Mouse (Mus musculus) ovary, postnatal 14 days (tissue): ENCODE data around the gene Fcrl5.
A peak's percentile ranks its signal among the peaks of the same experiment; 100 is the strongest.
"Not testable (repeated sequence)": the region's sequence is repeated elsewhere in the genome, so short reads cannot be mapped to it uniquely, and the experiment has no call there.

Experiments
- DNase-seq: peaks from one replicate; pipeline ENCODE4 v3.0.0; 2022; ENCODE audit warnings: low spot score

Gene Fcrl5

GRCm38 (mm10) chr3:87435479-87435878 is at the start of gene Fcrl5:
Fcrl5 (plus strand) TSS chr3:87435773.
- no peak for DNase-seq

- DNase-seq, result no peak
Observed at GRCm38 (mm10) chr3:87390935-87391334, 44.6 kb upstream of the Fcrl5 start.

- no peak for DNase-seq
Observed at GRCm38 (mm10) chr3:87398809-87399208, 36.8 kb upstream of the Fcrl5 start.

GRCm38 (mm10) chr3:87399906-87400305 is 35.7 kb upstream of the Fcrl5 start:
- DNase-seq, result no peak

- no peak for DNase-seq
Observed at GRCm38 (mm10) chr3:87401321-87401720, 34.3 kb upstream of the Fcrl5 start.

GRCm38 (mm10) chr3:87408171-87408570 is 27.4 kb upstream of the Fcrl5 start:
- DNase-seq, result no peak

- no peak for DNase-seq
Observed at GRCm38 (mm10) chr3:87409196-87409935, 26.2 kb upstream of the Fcrl5 start.

- no peak for DNase-seq
Observed at GRCm38 (mm10) chr3:87410605-87411004, 25.0 kb upstream of the Fcrl5 start.

GRCm38 (mm10) chr3:87411150-87411549 is 24.4 kb upstream of the Fcrl5 start:
- DNase-seq, result peak; percentile 30

GRCm38 (mm10) chr3:87420645-87421044 is 14.9 kb upstream of the Fcrl5 start:
- DNase-seq, result no peak

- DNase-seq, result no peak
Observed at GRCm38 (mm10) chr3:87422386-87422910, 13.1 kb upstream of the Fcrl5 start.

- DNase-seq, result no peak
Observed at GRCm38 (mm10) chr3:87440586-87440985, 5.0 kb downstream of the Fcrl5 start.

- no peak for DNase-seq
Observed at GRCm38 (mm10) chr3:87443968-87444367, 8.4 kb downstream of the Fcrl5 start.

- DNase-seq, result no peak
Observed at GRCm38 (mm10) chr3:87465454-87465853, 29.9 kb downstream of the Fcrl5 start.

GRCm38 (mm10) chr3:87467011-87467410 is 31.4 kb downstream of the Fcrl5 start:
- DNase-seq, result no peak

- DNase-seq, result no peak
Observed at GRCm38 (mm10) chr3:87467416-87467815, 31.8 kb downstream of the Fcrl5 start.

- DNase-seq, result not testable (repeated sequence)
Observed at GRCm38 (mm10) chr3:87477948-87478347, 42.4 kb downstream of the Fcrl5 start.

- DNase-seq, result not testable (repeated sequence)
Observed at GRCm38 (mm10) chr3:87478596-87478995, 43.0 kb downstream of the Fcrl5 start.

GRCm38 (mm10) chr3:87479230-87479629 is 43.7 kb downstream of the Fcrl5 start:
- not testable (repeated sequence) for DNase-seq

GRCm38 (mm10) chr3:87487392-87487791 is 51.8 kb downstream of the Fcrl5 start:
- no peak for DNase-seq

GRCm38 (mm10) chr3:87487911-87488310 is 52.3 kb downstream of the Fcrl5 start:
- no peak for DNase-seq

- DNase-seq, result no peak
Observed at GRCm38 (mm10) chr3:87498266-87498665, 62.7 kb downstream of the Fcrl5 start.

- peak; percentile 67 for DNase-seq
Observed at GRCm38 (mm10) chr3:87499072-87499471, 63.5 kb downstream of the Fcrl5 start.
